Mouse (Mus musculus) 3134 (cell line): ENCODE results near the gene Abi3bp.
A peak's percentile ranks its signal among the peaks of the same experiment; 100 is the strongest.

Experiments
- DNase-seq: peaks from one replicate; pipeline ENCODE4 v3.0.0-alpha.2; 2011; ENCODE audit warnings: low spot score; ENCODE audit not compliant: insufficient read length; ENCODE audit errors: extremely low read depth

The Abi3bp gene

DNA sequence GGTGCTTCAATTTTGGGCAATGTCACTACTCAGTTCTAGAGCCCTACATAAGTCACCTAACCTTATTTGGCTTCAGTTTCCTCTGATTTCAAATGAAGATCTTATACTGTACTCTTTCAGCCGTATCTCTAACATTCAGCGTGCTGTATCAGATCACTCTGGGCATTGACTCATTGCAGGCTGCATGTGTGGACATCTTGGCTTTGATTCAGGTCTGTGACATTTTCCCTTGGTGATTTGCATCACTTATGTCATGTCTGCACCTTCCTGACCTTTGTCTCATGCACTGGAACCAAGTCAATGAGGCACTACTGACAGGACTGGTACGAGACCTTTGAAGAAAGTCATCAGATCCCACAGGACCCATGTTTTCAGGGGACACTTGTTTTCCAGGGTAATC, 24.5 kb downstream of the Abi3bp start:
- no peak for DNase-seq

GRCm38 (mm10) chr16:56503941-56504340, 26.3 kb downstream of the Abi3bp start:
- DNase-seq = no peak

GRCm38 (mm10) chr16:56518024-56518423, 40.3 kb downstream of the Abi3bp start:
- no peak for DNase-seq

- no peak for DNase-seq
These were observed 46.7 kb downstream of the Abi3bp start for GRCm38 (mm10) chr16:56524359-56524758.

DNA sequence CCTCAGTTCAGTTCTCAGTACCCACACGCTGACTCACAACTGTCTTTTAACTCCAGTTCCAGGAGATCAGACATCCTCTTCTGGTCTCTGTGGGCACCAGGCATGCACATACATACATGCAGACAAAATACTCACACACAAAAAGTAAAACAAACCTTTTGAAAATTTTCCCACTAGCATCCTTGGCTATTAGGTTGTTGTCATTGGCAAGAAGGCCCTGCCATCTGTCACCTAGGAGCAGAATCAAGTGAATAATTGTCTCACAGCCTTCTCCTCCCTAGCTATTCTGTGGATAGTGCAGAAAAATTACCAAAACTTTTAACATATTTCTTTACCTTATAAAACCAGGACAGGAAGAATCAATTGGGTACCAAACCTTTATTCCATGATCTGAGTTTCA, 48.8 kb downstream of the Abi3bp start:
- DNase-seq = no peak

- DNase-seq = no peak
These were observed 50.5 kb downstream of the Abi3bp start for GRCm38 (mm10) chr16:56528079-56528688.

DNA sequence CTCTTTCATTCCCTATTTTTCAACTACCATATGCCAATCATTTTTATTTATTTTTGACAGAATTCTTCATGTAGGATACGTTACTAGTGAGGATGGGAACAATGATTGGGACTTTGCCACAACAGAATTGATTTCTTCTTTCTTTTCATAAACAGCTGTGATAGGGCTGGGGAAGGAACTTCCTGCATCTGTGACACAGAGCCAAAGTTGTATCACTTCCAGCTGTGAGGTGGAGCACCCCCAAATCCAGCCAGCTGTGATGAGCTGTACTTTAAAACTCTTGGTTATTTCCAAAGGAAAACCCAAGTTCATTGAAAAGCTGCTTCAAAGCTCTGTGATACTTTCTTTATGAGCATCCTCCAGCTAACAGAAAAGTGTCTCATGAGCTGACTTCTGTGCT, 101.9 kb downstream of the Abi3bp start:
- no peak for DNase-seq

GRCm38 (mm10) chr16:56593581-56593980, 115.9 kb downstream of the Abi3bp start:
- DNase-seq = no peak

- DNase-seq = no peak
These were observed 117.2 kb downstream of the Abi3bp start for GRCm38 (mm10) chr16:56594866-56595265.

DNA sequence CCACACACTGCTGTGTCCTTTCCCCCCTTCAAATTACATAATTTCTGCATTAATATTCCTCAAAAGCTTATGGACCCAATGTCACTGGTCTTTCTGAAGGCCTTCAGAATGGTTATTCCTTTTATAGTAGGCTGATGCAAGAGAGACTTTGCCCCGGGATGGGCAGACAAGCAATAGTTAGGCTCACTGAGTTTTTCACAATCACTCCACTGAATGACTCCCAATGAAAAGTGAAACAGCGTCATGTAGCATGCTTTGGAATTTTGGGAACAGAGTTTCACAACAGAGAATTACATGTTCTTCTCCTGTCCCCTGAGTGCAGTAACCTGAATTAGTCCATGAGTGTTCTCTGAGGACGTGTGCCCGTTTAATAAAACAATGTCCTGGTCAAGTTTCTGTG, 120.7 kb downstream of the Abi3bp start:
- no peak for DNase-seq

DNA sequence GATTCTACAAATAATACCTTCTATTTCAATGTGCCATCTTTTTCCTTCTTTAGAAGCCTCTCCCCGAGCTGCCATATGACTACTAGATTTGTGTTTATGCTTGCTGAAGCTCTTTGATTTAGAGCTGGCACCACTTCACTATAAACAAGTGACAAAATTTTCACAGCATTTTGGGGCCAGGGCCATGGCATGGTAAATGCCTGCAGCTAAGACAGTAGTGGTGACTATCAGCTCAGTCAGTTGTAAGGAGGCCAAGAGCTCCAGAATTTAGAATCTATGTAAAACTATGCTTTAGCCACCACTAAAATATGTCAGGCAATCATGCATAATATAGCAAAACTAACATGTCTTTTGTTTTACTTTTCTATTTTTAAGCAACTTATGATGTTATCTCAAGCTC, 124.7 kb downstream of the Abi3bp start:
- DNase-seq = no peak

GRCm38 (mm10) chr16:56610572-56610971, 132.9 kb downstream of the Abi3bp start:
- no peak for DNase-seq

GRCm38 (mm10) chr16:56611096-56611867, 133.6 kb downstream of the Abi3bp start:
- DNase-seq = no peak

- DNase-seq = no peak
These were observed 160.9 kb downstream of the Abi3bp start for GRCm38 (mm10) chr16:56638544-56638943.

DNA sequence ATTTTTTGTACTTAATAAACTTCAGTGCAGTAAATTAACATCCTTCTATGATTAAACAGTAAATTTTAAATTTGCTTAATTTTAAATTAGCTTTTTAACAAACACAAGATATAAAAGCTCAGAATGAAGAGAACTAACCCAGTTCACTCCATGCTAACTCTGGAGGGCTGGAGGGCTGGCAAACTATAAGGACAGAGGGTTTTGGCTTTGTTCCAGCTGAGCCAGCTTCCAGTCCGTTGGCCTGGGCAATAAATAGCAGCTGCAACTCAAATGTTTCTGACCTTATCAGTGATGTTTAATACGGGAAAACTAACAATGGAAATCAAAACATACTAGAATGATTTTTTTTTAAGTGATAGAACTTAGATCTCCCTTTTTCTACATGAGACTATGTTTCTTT, 167.6 kb downstream of the Abi3bp start:
- no peak for DNase-seq

GRCm38 (mm10) chr16:56646382-56647172, 168.9 kb downstream of the Abi3bp start:
- DNase-seq = peak; percentile 15

GRCm38 (mm10) chr16:56655193-56655910, 177.7 kb downstream of the Abi3bp start:
- no peak for DNase-seq

GRCm38 (mm10) chr16:56658866-56659265, 181.2 kb downstream of the Abi3bp start:
- no peak for DNase-seq

GRCm38 (mm10) chr16:56669520-56669919, 191.8 kb downstream of the Abi3bp start:
- no peak for DNase-seq

- DNase-seq = no peak
These were observed 193.3 kb downstream of the Abi3bp start for GRCm38 (mm10) chr16:56670941-56671340.

DNA sequence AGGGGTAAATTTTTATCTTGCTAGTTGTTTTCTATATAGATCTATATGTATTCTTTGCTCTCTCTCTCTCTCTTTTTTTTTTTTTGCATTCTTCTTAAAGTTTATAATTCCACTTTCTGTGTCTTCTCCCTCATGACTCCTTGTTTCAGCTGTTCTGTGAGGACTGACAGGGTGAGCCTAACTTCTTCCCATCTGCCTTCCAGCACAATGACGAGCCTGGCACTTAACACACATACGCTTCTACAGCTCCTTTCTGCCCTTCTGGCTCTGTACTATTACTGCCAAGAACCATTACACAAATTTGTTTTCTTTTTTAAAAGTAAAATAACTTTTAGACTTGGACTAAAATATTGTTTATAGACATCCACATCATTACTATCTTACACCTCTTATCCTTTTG, 195.7 kb downstream of the Abi3bp start:
- DNase-seq = no peak
